Mouse (Mus musculus) gastrocnemius, postnatal 25 days (tissue): ENCODE results near the gene Clk2. TPM values are rescaled to one million over a fixed set of nuclear protein-coding genes. Genes with fewer than 3 reads are reported as not detected.
A peak's percentile ranks its signal among the peaks of the same experiment; 100 is the strongest.
"Not testable (repeated sequence)": the region's sequence is repeated elsewhere in the genome, so short reads cannot be mapped to it uniquely, and the experiment has no call there.

Experiments
- DNase-seq: peaks from one replicate; pipeline ENCODE4 v3.0.0; 2022
- total RNA-seq, 2 experiments: library from RNA; stranded (reverse); gene quantifications; 1 replicate in 1 of 2; 2 replicates in 1 of 2; pipeline ENCODE4 v1.2.3; 2021

The Clk2 gene
- total RNA-seq, 2 experiments from 2014 or later, result 16.0 to 16.3 TPM

DNA sequence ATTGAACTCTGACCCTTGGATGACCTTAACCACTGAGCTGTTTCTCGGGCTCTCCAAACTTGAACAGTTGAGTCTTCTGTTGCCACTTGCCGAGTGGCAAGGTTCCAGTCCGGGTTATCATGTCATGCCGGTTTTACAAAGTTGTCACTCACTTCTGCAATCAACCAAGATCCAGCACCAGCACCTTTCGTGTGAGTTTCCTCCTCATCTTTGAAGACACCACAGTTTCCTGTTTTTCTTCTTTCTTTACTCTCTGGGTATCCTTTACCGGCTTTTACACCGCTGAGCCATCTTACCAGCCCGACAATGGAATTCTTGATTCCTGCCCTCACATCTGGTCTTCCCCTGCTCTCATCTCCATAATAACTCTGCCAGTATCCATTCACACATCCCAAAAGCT is 25.8 kb downstream of the Clk2 start:
- no peak for DNase-seq

DNA sequence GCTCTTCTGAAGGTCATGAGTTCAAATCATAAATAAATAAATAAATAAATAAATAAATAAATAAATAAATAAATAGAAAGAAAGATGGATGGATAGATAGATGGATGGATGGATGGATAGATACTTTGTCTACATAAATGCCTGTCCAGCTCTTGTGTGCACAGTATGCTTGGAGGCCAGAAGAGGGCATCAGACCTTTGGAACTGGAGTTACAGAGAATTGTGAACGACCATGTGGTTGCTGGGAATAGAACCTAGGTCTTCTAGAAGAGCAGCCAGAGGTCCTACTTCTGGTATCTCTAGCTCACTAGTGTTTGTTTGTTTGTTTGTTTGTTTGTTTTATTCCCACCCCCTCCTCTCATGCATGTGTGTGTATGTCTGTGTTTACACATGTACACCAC is 28.8 kb downstream of the Clk2 start:
- no peak for DNase-seq

DNA sequence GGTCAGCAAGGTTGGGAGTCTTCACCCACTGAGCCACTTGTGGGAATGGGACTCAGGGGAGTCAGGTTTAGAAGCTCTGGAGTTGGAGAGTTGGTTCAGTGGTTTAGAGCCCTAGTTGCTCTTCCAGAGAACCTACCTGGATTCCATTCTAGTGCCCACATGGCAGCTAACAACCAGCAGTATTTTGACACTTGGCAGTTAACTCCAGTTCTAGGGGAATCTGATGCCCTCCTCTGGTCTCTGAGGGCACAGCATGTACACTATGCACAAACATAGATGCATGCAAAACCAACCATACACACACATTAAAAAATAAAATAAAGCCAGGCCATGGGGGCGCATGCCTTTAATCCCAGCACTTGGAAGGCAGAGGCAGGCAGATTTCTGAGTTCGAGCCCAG is 29.3 kb downstream of the Clk2 start:
- no peak for DNase-seq

DNA sequence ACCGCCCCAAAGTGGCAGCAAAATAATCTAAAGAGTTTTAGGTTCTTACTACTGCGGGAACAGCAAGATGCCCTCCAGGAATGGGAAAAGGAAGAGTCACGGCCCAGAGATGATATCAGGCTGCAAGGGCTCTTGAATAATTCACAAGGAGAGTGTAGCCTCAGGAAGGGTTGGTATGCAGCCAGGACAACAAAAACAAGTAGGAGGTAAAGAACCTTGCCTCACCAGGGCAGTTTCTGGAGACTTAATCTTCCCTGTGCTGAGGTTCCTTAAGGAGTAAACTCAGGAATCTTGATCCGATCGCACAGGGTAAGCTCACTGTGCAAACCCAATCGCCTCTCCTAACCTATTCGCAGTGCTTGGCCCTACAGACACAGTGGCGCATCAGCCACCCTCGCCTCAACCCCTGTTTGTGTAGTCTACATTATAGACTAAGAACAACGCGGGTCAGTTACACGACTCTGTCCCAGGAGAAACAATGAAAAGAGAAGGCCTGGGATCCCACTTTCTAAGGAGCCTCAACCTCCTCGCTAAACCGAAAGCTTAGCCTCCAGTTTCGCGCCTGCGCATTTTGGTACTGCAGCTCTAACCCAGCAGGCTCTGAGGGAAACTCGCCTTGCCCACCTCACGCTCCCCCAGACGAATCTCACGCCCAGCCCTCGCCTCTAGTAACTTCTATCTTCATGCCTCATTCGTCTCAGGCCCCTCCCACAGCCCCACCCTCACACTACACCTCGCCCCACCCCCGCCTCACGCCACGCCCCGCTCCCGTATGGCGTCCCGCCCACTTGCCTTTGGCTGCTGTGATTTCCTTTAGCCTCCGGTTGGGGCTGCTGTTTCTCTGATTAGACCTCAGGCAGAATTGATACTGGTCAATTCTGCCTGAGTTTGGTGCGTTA is 31.6 kb downstream of the Clk2 start:
- DNase-seq, result peak; percentile 90

DNA sequence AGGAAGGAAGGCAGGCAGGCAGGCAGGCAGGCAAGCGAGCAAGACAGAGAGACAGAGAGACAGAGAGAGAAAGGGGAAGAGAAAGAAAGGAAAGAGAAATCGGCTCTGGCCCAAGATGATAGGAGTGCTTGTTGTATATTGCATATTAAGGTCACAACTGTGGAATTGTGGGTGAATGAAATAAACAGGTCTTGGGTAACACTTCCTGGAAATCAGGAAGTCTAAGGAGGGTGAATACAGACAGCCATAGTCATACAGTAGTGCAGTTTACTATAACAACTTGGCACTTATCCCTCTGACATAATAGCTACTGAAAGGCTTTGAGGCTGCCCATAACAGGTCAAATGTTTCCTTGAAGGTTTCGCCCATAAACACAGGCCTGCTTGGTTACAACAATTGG is 35.2 kb downstream of the Clk2 start:
- no peak for DNase-seq

DNA sequence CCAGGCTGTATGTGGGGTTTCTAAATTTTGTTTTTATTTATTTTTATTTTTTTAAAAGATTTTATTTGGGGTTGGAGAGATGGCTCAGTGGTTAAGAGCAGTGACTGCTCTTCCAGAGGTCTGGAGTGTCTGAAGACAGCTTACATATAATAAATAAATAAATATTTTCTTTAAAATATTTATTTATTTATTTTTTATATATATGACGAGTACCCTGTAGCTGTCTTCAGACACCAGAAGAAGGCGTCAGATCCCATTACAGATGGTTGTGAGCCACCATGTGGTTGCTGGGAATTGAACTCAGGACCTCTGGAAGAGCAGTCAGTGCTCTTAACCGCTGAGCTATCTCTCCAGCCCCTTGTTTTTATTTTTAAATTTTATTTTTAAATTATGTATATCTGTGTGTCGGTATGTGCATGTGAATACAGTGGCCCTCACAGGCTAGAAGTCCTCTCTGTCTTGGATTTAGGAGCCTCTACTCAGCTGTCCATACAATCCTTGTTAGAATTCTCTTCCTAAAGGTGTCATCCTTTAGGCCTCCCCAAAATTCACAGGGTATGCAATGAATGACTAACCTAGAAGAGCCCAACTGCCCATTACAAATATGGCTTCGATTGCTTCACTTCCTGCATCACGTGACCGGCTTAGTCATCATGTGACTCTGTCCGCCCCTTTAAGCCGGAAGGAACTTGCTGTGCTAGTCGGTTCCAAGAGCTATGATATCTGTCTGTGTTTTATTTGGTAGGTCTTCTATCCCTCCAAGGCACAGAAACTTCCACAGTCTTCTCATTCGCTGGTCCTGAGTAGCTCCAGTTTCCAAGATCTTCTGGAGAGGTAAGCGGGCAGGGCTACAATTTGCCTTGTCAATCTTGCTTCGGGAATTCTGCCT is 37.9 kb downstream of the Clk2 start, which contains the start of gene Gba:
Gene Gba, plus strand, starts transcription at position 676 of the 889 bp plus-strand sequence.
- DNase-seq, result peak; percentile 67

DNA sequence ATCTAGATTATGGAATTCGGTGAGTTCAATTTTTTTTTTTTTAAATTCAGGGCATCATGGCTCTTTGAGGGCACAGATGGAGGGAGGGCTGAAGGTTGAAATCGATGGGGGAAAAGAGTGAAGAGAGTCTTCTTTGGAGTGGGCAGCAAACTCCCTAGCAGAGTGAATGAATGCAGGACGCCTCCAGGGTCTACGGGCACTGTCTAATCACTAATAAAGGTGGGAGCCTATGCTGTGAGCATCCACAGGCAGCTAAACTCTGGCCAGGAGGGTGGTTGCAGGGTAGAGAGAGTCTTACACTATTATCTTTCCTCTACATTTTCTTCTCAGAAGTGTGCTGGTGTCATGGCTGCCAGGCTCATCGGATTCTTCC is 38.5 kb downstream of the Clk2 start:
- DNase-seq, result no peak

DNA sequence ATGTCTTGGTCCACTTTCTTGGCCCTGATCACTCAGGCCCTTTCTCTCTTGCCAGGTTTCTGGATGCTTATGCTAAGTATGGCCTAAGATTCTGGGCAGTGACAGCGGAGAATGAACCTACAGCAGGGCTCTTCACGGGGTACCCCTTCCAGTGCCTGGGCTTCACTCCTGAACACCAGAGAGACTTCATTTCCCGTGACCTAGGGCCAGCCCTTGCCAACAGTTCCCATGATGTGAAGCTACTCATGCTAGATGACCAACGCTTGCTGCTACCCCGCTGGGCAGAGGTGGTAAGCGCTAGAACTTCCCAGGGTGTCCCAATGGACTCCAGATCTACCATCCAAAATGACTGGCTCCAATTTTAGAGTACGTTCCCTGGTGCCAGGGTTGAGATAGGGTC is 41.5 kb downstream of the Clk2 start:
- no peak for DNase-seq

DNA sequence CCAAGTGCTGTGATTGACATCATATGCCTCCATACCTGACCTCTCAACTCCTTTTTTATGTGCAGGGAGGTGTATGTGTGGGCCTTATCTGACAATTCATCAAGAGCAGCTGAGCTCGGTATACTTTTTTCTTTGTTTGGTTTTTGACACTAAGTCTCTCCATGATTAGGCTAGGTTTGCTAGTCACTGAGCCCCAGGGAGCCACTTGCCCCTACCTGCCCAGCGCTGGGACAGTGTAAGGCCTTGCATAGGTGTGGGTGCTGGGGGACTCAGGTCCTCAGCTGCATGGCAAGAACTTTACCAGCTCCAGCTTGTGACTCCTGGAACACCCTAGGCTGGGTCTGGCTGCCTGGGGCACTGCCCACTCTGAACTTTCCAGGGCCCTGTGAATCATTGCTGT is 42.1 kb downstream of the Clk2 start:
- no peak for DNase-seq

DNA sequence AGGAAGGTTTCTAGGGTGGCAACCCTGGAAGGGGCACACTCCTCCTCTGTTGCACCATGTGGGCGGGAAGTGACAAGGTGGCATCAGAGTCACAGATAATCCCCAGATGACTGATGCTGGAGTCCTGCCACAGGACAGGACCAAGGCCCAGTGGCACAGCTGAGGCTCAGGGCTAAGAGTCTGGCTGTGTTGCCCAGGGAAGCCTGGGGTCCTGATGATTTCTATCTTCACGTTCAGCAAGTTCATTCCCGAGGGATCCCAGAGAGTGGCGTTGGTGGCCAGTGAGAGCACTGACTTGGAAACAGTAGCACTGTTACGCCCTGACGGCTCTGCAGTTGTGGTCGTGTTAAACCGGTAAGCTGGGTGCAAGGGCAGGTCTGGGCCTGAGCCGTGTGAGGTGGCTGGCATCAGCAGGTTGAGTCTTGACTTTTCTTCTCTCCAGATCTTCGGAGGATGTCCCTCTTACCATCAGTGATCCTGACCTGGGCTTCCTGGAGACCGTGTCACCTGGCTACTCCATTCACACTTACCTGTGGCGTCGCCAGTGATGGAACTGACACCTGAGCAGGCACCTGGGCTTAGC is 43.6 kb downstream of the Clk2 start:
- DNase-seq, result no peak

DNA sequence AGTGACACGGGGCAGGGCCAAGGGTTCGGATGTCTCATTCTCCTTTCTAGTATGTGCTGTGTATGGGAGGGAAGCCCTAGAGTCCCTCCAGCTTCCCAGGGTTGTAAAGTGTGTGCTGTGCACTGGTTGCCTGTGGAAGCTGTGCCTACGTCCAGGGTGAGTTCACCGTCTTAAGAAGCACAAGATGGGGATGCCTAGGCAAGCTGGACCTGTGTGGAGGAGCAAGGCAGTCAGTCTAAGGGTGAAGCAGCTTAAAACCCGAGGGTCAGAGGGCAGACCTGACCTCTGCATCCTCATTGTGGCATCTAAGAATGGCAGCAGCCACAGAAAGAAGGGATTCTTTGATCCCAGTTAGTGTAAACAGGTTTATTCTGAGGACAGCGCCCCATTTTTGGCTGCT is 44.1 kb downstream of the Clk2 start:
- no peak for DNase-seq

DNA sequence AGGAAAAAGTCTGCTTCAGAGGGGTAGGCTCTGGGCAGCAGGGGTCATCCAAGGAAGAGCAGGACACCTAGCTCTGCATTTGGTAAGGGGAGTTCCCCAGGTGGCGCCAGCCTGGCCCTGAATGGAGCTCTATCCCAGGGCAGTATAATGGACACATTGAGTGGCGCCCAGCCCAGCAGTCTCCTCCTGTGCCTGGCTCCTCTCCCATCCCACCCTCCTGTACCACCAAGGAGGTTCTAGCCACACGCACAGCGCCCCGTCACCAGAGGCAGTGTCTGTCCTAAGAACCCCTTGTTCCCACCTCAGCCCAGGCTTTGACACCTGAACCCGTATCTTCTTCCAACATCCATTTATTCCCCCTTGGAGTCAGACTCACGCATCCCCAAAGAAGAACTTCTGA is 45.1 kb downstream of the Clk2 start:
- no peak for DNase-seq

DNA sequence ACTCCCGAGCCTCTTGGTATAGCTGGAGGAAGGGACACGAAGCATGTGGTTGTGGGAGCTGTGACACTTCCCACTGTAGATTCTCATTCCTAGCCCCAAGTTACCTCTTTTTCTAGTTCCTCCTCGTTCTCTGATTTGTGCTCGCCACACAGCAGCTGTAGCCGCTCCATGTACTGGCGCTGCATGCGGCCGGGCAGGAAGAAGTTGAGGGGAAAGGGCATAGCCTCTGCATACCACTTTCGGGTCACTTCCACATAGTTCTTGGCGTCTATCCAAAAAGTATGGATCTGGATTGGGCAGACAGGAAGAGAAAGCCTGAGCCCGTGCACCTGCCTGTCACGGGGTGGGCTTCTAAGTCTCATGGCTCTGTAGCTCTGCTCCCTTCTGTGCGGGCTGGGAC is 45.6 kb downstream of the Clk2 start:
- no peak for DNase-seq

DNA sequence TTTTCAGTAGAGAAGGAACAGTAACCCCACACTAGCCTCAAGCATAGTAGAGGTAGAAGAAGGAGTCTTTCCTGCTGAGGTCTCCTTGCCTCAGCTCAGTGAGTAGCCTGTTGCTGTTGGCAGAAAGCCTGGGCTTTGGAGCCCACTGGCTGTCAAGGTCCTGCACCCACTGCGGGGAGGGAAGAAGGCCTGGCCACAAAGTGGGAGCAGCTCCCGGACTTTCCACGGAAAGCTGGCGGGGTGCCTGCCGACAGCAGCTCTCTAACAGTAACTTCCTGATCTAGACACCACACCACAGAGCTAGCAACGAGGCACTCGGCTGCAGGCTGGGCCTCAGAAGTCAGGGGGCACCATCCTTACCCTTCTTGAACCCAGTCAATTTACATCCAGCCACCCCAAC is 46.1 kb downstream of the Clk2 start:
- no peak for DNase-seq

DNA sequence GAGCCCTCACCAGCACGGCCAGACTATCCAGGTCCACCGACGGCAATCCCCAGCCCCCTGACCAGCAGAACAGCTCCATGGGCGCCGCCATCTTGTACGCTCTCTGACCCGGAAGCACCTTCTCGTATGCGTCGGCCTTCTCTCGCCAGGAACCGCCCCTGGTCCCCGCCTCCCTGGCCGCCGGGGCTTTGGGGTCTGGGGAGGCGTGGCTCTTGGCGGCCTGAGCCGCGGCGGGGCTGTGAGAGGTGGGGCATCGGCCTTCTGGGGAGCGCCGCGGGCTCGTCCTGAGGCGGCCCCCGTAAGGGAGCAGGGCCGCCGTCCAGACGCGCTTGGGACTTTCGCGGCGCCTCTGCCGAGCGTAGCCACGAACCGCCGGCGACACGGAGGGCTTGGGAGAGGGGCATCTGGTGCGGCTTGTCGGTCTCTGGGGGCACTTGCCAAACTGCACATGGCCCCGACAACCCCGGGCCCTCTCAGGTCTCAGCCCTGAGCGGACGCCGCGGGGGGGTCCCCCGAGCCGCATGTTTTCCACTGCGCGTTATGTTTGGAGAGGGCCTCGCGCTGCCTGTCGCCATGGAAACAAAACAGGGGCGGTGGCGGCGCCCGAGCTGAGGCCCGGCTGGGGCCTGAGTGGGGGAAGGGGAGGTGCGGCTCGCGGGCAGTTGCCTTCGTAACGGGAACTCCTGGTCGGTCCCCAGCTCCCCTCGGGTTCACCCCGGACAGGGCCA is 49.4 kb downstream of the Clk2 start:
- DNase-seq, result peak; percentile 93

DNA sequence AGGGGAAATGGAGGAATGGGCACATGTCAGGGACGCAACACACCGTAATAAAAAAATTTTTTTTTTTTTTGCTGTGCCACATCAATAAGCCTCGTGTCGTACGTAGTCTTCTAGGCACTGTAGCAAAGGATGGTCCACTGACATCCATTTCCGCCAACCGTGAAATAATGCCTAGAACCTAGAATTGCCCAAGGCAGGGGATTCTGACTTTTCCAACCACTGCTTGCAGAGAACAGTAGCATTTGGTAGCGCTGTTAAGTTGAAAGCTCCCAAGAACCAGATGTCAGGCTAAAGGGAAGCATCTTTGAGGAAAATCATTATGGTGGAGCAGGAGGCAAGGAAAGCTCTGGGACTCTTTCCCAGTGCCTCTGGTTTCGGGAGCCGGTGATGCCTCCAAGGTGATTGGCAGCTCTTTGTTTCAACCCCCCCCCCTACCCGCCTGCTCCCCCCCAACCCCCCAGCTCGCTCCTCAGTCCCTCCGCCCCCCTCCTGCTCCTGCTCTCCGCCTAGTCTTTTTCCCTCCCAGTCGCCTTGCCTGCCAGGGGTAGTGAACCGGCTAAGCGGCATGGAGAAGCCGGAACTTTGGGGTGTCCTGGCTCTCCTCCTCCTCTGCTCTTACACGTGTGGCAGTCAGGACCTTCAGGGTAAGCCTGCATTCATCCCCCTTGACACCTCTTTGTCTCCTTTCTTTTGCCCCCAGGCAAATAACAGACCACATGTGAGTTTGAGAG is 50.3 kb downstream of the Clk2 start, which contains the start of gene Thbs3:
Gene Thbs3, plus strand, starts transcription at position 500 of the 731 bp plus-strand sequence.
- DNase-seq, result no peak

DNA sequence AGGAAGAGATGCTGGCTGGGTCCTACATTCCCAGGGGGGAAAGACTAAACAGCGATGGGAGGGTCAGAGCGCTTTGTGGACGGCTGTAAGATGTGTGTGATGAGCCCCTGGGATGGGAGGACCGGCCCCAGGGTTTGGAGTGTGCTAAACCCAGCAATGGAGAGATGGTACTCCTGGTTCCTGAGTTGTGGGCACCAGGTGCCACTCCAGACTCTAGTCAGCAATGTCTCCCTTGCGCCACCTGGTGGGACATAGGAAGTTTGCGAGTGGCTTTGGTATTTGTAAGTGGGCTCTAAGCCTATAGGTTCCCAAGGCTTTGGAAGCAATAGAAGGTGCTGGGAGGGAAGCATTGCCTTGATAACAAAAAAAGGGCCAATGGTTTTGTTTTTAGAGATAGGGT is 51.3 kb downstream of the Clk2 start:
- DNase-seq, result peak; percentile 69

DNA sequence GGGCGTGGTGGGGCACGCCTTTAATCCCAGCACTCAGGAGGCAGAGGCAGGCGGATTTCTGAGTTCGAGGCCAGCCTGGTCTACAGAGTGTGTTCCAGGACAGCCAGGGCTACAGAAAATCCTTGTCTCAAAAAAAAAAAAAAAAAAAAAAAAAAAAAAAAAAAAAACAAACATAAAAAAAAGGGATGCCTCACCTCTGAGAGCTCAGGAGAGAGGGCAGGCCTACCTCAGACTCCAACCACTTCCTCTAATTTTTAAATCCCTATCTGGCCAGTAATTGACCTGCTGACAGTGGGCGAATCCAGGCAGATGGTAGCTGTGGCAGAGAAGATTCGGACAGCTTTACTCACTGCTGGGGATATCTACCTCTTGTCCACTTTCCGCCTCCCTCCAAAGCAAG is 51.8 kb downstream of the Clk2 start:
- not testable (repeated sequence) for DNase-seq

DNA sequence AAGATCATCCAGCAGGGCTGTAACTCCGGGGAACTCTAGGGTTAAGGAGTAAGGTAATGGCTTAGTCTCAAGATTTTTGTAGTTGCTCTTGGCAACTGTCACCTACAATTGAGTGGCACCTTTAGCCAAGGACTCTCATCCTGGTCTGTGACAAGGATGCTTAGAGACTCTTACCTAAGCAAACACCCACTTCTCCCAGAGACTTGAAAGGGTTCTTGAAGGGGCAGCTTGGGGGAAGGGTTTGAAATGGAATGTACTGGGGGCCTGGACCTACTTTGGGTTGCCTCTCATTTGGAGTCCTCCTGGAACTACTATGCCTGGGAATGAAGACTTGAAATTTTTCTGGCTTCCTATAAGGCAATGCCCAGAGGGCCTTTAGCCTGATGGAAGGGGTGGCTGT is 53.7 kb downstream of the Clk2 start:
- DNase-seq, result no peak

DNA sequence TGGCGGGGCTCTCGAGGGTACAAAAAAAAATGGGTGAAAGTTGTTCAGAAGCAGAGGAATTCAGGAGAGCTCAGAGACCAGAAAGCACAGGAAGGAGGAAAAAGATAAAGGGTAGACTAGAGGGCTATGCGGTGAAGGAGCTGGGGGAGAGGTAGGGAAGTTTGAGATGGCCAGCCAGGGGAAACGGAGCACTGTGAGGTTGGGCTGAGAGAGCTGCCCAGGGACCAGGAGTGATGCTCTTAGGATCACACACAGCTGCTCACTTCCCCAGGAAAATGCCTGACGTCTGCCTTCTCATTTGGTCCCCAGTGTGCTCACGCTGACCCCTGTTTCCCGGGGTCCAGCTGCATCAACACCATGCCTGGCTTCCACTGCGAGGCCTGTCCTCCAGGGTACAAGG is 55.0 kb downstream of the Clk2 start:
- DNase-seq, result no peak

DNA sequence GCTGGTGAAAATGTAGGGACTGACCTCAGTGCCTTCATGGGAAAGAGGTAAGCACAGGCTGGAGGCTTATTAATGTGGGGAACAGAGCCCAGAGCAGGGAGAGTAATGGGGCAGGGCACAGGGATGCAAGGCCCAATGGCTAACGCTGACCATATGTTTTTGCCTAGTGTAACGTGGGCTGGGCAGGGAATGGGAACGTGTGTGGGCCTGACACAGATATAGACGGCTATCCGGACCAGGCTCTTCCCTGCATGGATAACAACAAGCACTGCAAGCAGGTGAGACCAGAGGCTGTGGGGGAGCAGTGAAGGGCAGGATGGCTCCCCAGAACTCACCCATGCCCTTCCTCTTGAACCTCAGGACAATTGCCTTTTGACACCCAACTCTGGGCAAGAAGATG is 56.6 kb downstream of the Clk2 start:
- no peak for DNase-seq
